In the genomic region with DNA sequence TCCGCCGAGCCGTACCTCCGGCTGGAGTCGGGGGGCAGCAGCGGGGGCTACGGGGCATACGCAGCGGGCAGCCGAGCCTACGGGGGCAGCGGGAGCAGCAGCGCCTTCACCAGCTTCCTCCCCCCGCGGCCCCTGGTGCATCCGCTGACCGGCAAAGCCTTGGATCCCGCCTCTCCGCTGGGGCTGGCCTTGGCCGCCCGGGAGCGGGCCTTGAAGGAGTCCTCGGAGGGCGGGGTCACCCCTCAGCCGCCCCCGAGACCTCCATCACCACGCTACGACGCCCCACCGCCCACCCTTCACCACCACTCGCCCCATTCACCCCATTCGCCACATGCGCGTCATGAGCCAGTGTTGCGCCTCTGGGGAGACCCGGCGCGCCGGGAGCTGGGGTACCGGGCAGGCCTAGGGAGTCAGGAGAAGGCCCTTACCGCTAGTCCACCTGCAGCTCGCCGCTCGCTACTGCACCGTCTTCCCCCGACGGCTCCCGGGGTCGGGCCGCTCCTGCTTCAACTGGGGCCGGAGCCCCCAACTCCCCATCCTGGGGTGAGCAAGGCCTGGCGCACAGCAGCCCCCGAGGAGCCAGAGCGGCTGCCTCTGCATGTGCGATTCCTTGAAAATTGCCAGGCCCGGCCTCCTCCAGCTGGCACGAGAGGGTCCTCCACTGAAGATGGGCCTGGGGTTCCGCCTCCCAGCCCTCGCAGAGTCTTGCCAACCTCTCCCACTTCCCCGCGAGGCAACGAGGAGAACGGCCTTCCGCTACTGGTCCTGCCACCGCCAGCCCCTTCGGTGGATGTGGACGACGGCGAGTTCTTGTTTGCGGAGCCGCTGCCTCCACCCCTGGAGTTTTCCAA, we compare ENCODE assay signal across 9 mouse cellular contexts. TPM values are rescaled to one million over a fixed set of nuclear protein-coding genes. Genes with fewer than 3 reads are reported as not detected.
DNase-seq lines count a peak whose midpoint lies in the region; ATAC-seq and TF ChIP-seq lines count a peak whose summit lies in the region.
"Had no signal": no experiment of that assay in that cellular context is flagged by ENCODE, and none has a peak within 500 bp of the region (broad histone marks: within the 10 kb centered on the region; RNA-seq: fewer than 3 reads in every experiment).

No protein-coding gene starts in this region.

- WGBS in liver, embryonic 11.5 days: 3% methylated on average over 63 of the region's 71 CpGs
- 4% methylated on average over 49 of the region's 71 CpGs for WGBS in liver, postnatal 0 days (ENCODE audit: insufficient replicate concordance)
- WGBS in hindbrain, embryonic 10.5 days: 2% methylated on average over 71 of the region's 71 CpGs
- 17% methylated on average over 53 of the region's 71 CpGs for WGBS in midbrain, postnatal 0 days

- H3K27ac ChIP-seq in liver, embryonic 11.5 days (ENCODE audit: low read depth, low read length): no peak overlapping the region
- no peak overlapping the region for H3K27ac ChIP-seq in liver, postnatal 0 days (ENCODE audit: low read depth)
- H3K27ac ChIP-seq in hindbrain, embryonic 10.5 days: peak overlapping the region; percentile 6; the same call in 1 of the 2 replicates
- H3K27ac ChIP-seq in midbrain, postnatal 0 days (ENCODE audit: low read depth, low read length): no peak overlapping the region

- no peak for TF ChIP-seq EP300 in liver, postnatal 0 days (IDR thresholded peaks at IDR 0.05; ENCODE audit: low read depth)

- H3K4me1 ChIP-seq in liver, embryonic 11.5 days (replicated peaks; ENCODE audit: control insufficient read depth, insufficient read depth, low read length): peaks cover 8% of the 10 kb centered on the region
- H3K4me1 ChIP-seq in liver, postnatal 0 days (ENCODE audit: insufficient read depth): 0 out of 2 replicates have a peak, but pooled peaks cover 2% of the 10 kb centered on the region
- peaks cover 77% of the 10 kb centered on the region for H3K4me1 ChIP-seq in hindbrain, embryonic 10.5 days (replicated peaks)
- no peaks in the 10 kb centered on the region for H3K4me1 ChIP-seq in midbrain, postnatal 0 days (ENCODE audit: insufficient read depth, low read length)

- H3K4me2 ChIP-seq in liver, embryonic 11.5 days: peak overlapping the region; percentile 20; the same call in 1 of the 2 replicates
- no peak overlapping the region for H3K4me2 ChIP-seq in liver, postnatal 0 days (ENCODE audit: low read depth, low read length)
- H3K4me2 ChIP-seq in midbrain, postnatal 0 days (ENCODE audit: low read depth, low read length, poor library complexity, severe bottlenecking): no peak overlapping the region

- peaks cover 94% of the 10 kb centered on the region for H3K27me3 ChIP-seq in liver, embryonic 11.5 days (replicated peaks; ENCODE audit: control insufficient read depth, insufficient read depth, low read length)
- peaks cover 88% of the 10 kb centered on the region for H3K27me3 ChIP-seq in liver, postnatal 0 days (ENCODE audit: insufficient read depth, low read length)
- peaks cover 100% of the 10 kb centered on the region for H3K27me3 ChIP-seq in hindbrain, embryonic 10.5 days (ENCODE audit: insufficient read depth, poor library complexity, severe bottlenecking)
- peaks cover 5% of the 10 kb centered on the region; the same call in 1 of the 2 replicates for H3K27me3 ChIP-seq in midbrain, postnatal 0 days (ENCODE audit: insufficient read depth, low read length)

- H3K36me3 ChIP-seq in liver, embryonic 11.5 days (ENCODE audit: control insufficient read depth, insufficient read depth, low read length): no peaks in the 10 kb centered on the region
- no peaks in the 10 kb centered on the region for H3K36me3 ChIP-seq in liver, postnatal 0 days (replicated peaks; ENCODE audit: insufficient read depth, low read length)
- no peaks in the 10 kb centered on the region for H3K36me3 ChIP-seq in hindbrain, embryonic 10.5 days
- H3K36me3 ChIP-seq in midbrain, postnatal 0 days (ENCODE audit: insufficient read depth, low read length): peaks cover 38% of the 10 kb centered on the region

- TF ChIP-seq CTCF in liver, postnatal 0 days (IDR thresholded peaks at IDR 0.05; ENCODE audit: low read depth): no peak
- no peak for TF ChIP-seq CTCF in midbrain, postnatal 0 days (IDR thresholded peaks at IDR 0.05)

- H3K9ac ChIP-seq in liver, embryonic 11.5 days (ENCODE audit: low read depth, low read length): no peak overlapping the region
- H3K9ac ChIP-seq in liver, postnatal 0 days (replicated peaks): no peak overlapping the region
- peak overlapping the region; percentile 36; the same call in 1 of the 2 replicates for H3K9ac ChIP-seq in midbrain, postnatal 0 days (replicated peaks; ENCODE audit: low read length, poor library complexity, severe bottlenecking)

- no peak for ATAC-seq in liver, embryonic 11.5 days (replicated peaks; ENCODE audit: low FRiP score)
- no peak for ATAC-seq in liver, postnatal 0 days
- ATAC-seq in midbrain, postnatal 0 days (ENCODE audit: low FRiP score): no peak

- no peak overlapping the region for H3K4me3 ChIP-seq in liver, embryonic 11.5 days (ENCODE audit: low read depth, low read length)
- no peak overlapping the region for H3K4me3 ChIP-seq in liver, postnatal 0 days (ENCODE audit: low read depth, low read length)
- H3K4me3 ChIP-seq in hindbrain, embryonic 10.5 days: peak overlapping the region; percentile 38
- H3K4me3 ChIP-seq in midbrain, postnatal 0 days (ENCODE audit: low read depth, low read length): no peak overlapping the region; the same call in 1 of the 2 replicates

- no peaks in the 10 kb centered on the region for H3K9me3 ChIP-seq in liver, embryonic 11.5 days (ENCODE audit: control insufficient read depth, low read length)
- H3K9me3 ChIP-seq in liver, postnatal 0 days (ENCODE audit: low read length): no peaks in the 10 kb centered on the region
- no peaks in the 10 kb centered on the region; the same call in 1 of the 2 replicates for H3K9me3 ChIP-seq in hindbrain, embryonic 10.5 days
- no peaks in the 10 kb centered on the region for H3K9me3 ChIP-seq in midbrain, postnatal 0 days (ENCODE audit: low read length)

- DNase-seq in cerebellum, adult 11-12 months: peak; percentile 57
- DNase-seq in cerebellum, postnatal 4 days (ENCODE audit: low spot score in 2 of 2): no peak
- peak; percentile 37 for DNase-seq in liver, embryonic 11.5 days (ENCODE audit: low spot score)
- DNase-seq in liver, postnatal 0 days: no peak
- peak; percentile 28 for DNase-seq in hindbrain, embryonic 10.5 days (ENCODE audit: low spot score)
- no peak for DNase-seq in midbrain, postnatal 0 days (ENCODE audit: low spot score)
- no peak for DNase-seq in thymus, adult 18-20 months
- DNase-seq in kidney, adult 9 months: no peak

RNA-seq across cellular contexts. Expression of gene Syt3, which starts 30.9 kb away (rescaled TPM):
- 0.35 and 0.40 TPM in 2 replicates for polyA plus RNA-seq in liver, embryonic 11.5 days (2014; fragmentation: Nextera tagmentation; extraction: Ambion mirVana)
- polyA plus RNA-seq in liver, postnatal 0 days (2015; fragmentation: Nextera tagmentation; extraction: Ambion mirVana): 0.04 TPM in 1 of 2 replicates, not detected in the other
- 2.7 and 3.0 TPM in 2 replicates for polyA plus RNA-seq in hindbrain, embryonic 10.5 days (2016; fragmentation: Nextera tagmentation; extraction: Ambion mirVana)
- total RNA-seq in midbrain, postnatal 0 days (2014; rRNA removed): 119 and 144 TPM in 2 replicates
- polyA plus RNA-seq in midbrain, postnatal 0 days (2015; fragmentation: Nextera tagmentation; extraction: Ambion mirVana): 88.4 and 96.7 TPM in 2 replicates
- polyA plus RNA-seq: C2C12 had no signal

RNA-seq across cellular contexts. Expression of gene 1700008O03Rik, which starts 32.6 kb away (rescaled TPM):
- 0.83 and 0.93 TPM in 2 replicates for polyA plus RNA-seq in liver, embryonic 11.5 days (2014; fragmentation: Nextera tagmentation; extraction: Ambion mirVana)
- 0.15 and 0.18 TPM in 2 replicates for polyA plus RNA-seq in liver, postnatal 0 days (2015; fragmentation: Nextera tagmentation; extraction: Ambion mirVana)
- polyA plus RNA-seq in hindbrain, embryonic 10.5 days (2016; fragmentation: Nextera tagmentation; extraction: Ambion mirVana): 2.1 and 2.7 TPM in 2 replicates
- 0.38 and 1.4 TPM in 2 replicates for total RNA-seq in midbrain, postnatal 0 days (2014; rRNA removed)
- polyA plus RNA-seq in midbrain, postnatal 0 days (2015; fragmentation: Nextera tagmentation; extraction: Ambion mirVana): 3.8 and 5.2 TPM in 2 replicates

RNA-seq across cellular contexts. Expression of gene Shank1, which starts 42.9 kb away (rescaled TPM):
- 0.62 and 0.69 TPM in 2 replicates for polyA plus RNA-seq in liver, embryonic 11.5 days (2014; fragmentation: Nextera tagmentation; extraction: Ambion mirVana)
- polyA plus RNA-seq in liver, postnatal 0 days (2015; fragmentation: Nextera tagmentation; extraction: Ambion mirVana): not detected in 2 replicates
- 1.2 and 4.6 TPM in 2 replicates for polyA plus RNA-seq in hindbrain, embryonic 10.5 days (2016; fragmentation: Nextera tagmentation; extraction: Ambion mirVana)
- total RNA-seq in midbrain, postnatal 0 days (2014; rRNA removed): 48.1 and 60.3 TPM in 2 replicates
- 33.9 and 39.2 TPM in 2 replicates for polyA plus RNA-seq in midbrain, postnatal 0 days (2015; fragmentation: Nextera tagmentation; extraction: Ambion mirVana)

RNA-seq across cellular contexts. Expression of gene Clec11a, which starts 46.3 kb away (rescaled TPM):
- 0.90 and 1.1 TPM in 2 replicates for polyA plus RNA-seq in liver, embryonic 11.5 days (2014; fragmentation: Nextera tagmentation; extraction: Ambion mirVana)
- 1.6 and 1.8 TPM in 2 replicates for polyA plus RNA-seq in liver, postnatal 0 days (2015; fragmentation: Nextera tagmentation; extraction: Ambion mirVana)
- 1.8 and 2.1 TPM in 2 replicates for polyA plus RNA-seq in hindbrain, embryonic 10.5 days (2016; fragmentation: Nextera tagmentation; extraction: Ambion mirVana)
- total RNA-seq in midbrain, postnatal 0 days (2014; rRNA removed): 3.2 and 3.9 TPM in 2 replicates
- polyA plus RNA-seq in midbrain, postnatal 0 days (2015; fragmentation: Nextera tagmentation; extraction: Ambion mirVana): 3.5 and 3.8 TPM in 2 replicates

Comparison
In these comparisons a context has a peak if more than half of its experiments do, and no peak if none do; other contexts are left out.
1. DNase-seq: peak in cerebellum, adult 11-12 months (single experiment), liver, embryonic 11.5 days (single experiment) and hindbrain, embryonic 10.5 days (single experiment); none in cerebellum, postnatal 4 days (0 of 2), liver, postnatal 0 days (single experiment), midbrain, postnatal 0 days (single experiment), thymus, adult 18-20 months (0 of 2) and kidney, adult 9 months (single experiment).
2. RNA of gene Syt3, which starts 30.9 kb away (polyA plus RNA-seq): 88.4 to 96.7 TPM in midbrain, postnatal 0 days; 2.7 to 3.0 TPM in hindbrain, embryonic 10.5 days, 0.35 to 0.40 TPM in liver, embryonic 11.5 days and 0.04 TPM in liver, postnatal 0 days; every median in the first group is over 10 times any median in the second.